Mouse (Mus musculus) heart, adult 2 months (tissue): ENCODE results near the gene Acox2. TPM values are rescaled to one million over a fixed set of nuclear protein-coding genes. Genes with fewer than 3 reads are reported as not detected.
A peak's percentile ranks its signal among the peaks of the same experiment; 100 is the strongest.

ENCODE experiments used
- DNase-seq, 2 experiments: peaks; one replicate each; pipeline ENCODE4 v3.0.0; 2021
- H3K27ac ChIP-seq: fragments of 200-600 bp; 2 replicates; pipeline ENCODE4 v1.8.1; 2022
- H3K27me3 ChIP-seq: fragments of 200-500 bp; 2 replicates; pipeline ENCODE4 v1.6.1; 2012; ENCODE audit warnings: mild to moderate bottlenecking, low read length, inconsistent platforms, mixed read lengths; ENCODE audit not compliant: control insufficient read depth, insufficient read depth
- H3K36me3 ChIP-seq: fragments of 200-500 bp; 2 replicates; pipeline ENCODE4 v1.6.1; 2012; ENCODE audit warnings: low read length, inconsistent platforms; ENCODE audit not compliant: control insufficient read depth, insufficient read depth
- H3K4me1 ChIP-seq: fragments of 200-500 bp; 2 replicates; pipeline ENCODE4 v1.6.1; 2011; ENCODE audit warnings: low read length; ENCODE audit not compliant: control insufficient read depth, insufficient read depth
- H3K4me3 ChIP-seq: fragments of 200-600 bp; 2 replicates; pipeline ENCODE4 v1.8.1; 2022
- H3K79me2 ChIP-seq: fragments of 200-500 bp; replicated peaks from 2 replicates; pipeline ENCODE4 v1.6.1; 2012; ENCODE audit warnings: mild to moderate bottlenecking, inconsistent platforms, low read length, moderate library complexity, mixed read lengths; ENCODE audit not compliant: control insufficient read depth, insufficient read depth
- H3K9ac ChIP-seq: fragments of 200-500 bp; 2 replicates; pipeline ENCODE4 v1.6.1; 2012; ENCODE audit warnings: low read depth, mild to moderate bottlenecking, control low read depth, inconsistent platforms, low read length, mixed read lengths
- CTCF ChIP-seq: fragments of 200-600 bp; IDR thresholded peaks from 2 replicates; pipeline ENCODE4 v1.8.1; 2022; ENCODE audit warnings: antibody characterized with exemption, mild to moderate bottlenecking, moderate library complexity
- EP300 ChIP-seq: fragments of 200-500 bp; IDR thresholded peaks from 2 replicates; pipeline ENCODE4 v1.6.1; 2011; ENCODE audit warnings: low read depth, low read length, control low read depth; ENCODE audit not compliant: insufficient read depth
- POLR2A ChIP-seq: fragments of 200-500 bp; IDR thresholded peaks from 2 replicates; pipeline ENCODE4 v1.6.1; 2011; ENCODE audit warnings: mild to moderate bottlenecking, low read depth, low read length, control low read depth; ENCODE audit not compliant: insufficient read depth
- WGBS: fragments of 180-500 bp; shearing (Covaris S2); methylation state at CpG from one replicate; pipeline ENCODE4 v1.1.7; 2018; 5-methylcytosine and 5-hydroxymethylcytosine counted together
- intact Hi-C: fragments of 180-260 bp; cut with DNase I; formaldehyde crosslinking; loops from one replicate; pipeline ENCODE4 v1.15.1; 2025
- polyA plus RNA-seq: library from polyadenylated mRNA; depleted of rRNA; stranded (reverse); fragments of >200 nt; gene quantifications from 2 replicates; pipeline ENCODE4 v1.2.3, GENCODE M21; 2012
- total RNA-seq, 2 experiments: library from RNA; stranded (reverse); gene quantifications; 2 replicates each; pipeline ENCODE4 v1.2.3; 2021

The Acox2 gene
- total and polyA plus RNA-seq, 3 experiments, result 0.34 to 1.3 (median 0.91) TPM

GRCm38 (mm10) chr14:8207105-8207504 is 52.0 kb downstream of the Acox2 start:
- no peaks in the 10 kb centered on the region for H3K36me3 ChIP-seq
- no peaks in the 10 kb centered on the region for H3K27me3 ChIP-seq
- H3K27ac ChIP-seq, result no peak overlapping the region
- TF ChIP-seq EP300, result no peak
- TF ChIP-seq POLR2A, result no peak
- no peak for TF ChIP-seq CTCF
- H3K79me2 ChIP-seq, result no peaks in the 10 kb centered on the region
- intact Hi-C loops, result no loop called here
- no peak overlapping the region for H3K9ac ChIP-seq
- H3K4me1 ChIP-seq, result no peaks in the 10 kb centered on the region
- no peak for DNase-seq
- 50% methylated on average over 5 of the region's 5 CpGs for WGBS
- H3K4me3 ChIP-seq, result no peak overlapping the region

- Histone ChIP-seq H3K4me1 (no peaks in the 10 kb centered on the region), H3K79me2 (no peaks in the 10 kb centered on the region), H3K27me3 (no peaks in the 10 kb centered on the region), H3K27ac (no peak overlapping the region), H3K4me3 (no peak overlapping the region), H3K9ac (no peak overlapping the region), H3K36me3 (no peaks in the 10 kb centered on the region)
- 64% methylated on average over 9 of the region's 9 CpGs for WGBS
- intact Hi-C loops, result no loop called here
- no peak for DNase-seq
- TF ChIP-seq EP300, result no peak
- no peak for TF ChIP-seq CTCF
- no peak for TF ChIP-seq POLR2A
Measured at GRCm38 (mm10) chr14:8206179-8206910, 52.8 kb downstream of the Acox2 start.

- no peaks in the 10 kb centered on the region for H3K27me3 ChIP-seq
- H3K4me3 ChIP-seq, result no peak overlapping the region
- H3K27ac ChIP-seq, result no peak overlapping the region
- WGBS, result 69% methylated on average over 3 of the region's 3 CpGs
- no peak overlapping the region for H3K9ac ChIP-seq
- no peaks in the 10 kb centered on the region for H3K79me2 ChIP-seq
- intact Hi-C loops, result no loop called here
- H3K4me1 ChIP-seq, result no peaks in the 10 kb centered on the region
- H3K36me3 ChIP-seq, result no peaks in the 10 kb centered on the region
- TF ChIP-seq CTCF (no peak), POLR2A (no peak), EP300 (no peak)
- no peak for DNase-seq
Measured at GRCm38 (mm10) chr14:8201715-8202114, 57.4 kb downstream of the Acox2 start.

GRCm38 (mm10) chr14:8200769-8201168 is 58.4 kb downstream of the Acox2 start:
- TF ChIP-seq POLR2A (no peak), CTCF (no peak), EP300 (no peak)
- Histone ChIP-seq H3K9ac (no peak overlapping the region), H3K4me3 (no peak overlapping the region), H3K4me1 (no peaks in the 10 kb centered on the region), H3K27me3 (no peaks in the 10 kb centered on the region), H3K27ac (no peak overlapping the region), H3K36me3 (no peaks in the 10 kb centered on the region), H3K79me2 (no peaks in the 10 kb centered on the region)
- intact Hi-C loops, result no loop called here
- WGBS, result 50% methylated on average over 5 of the region's 5 CpGs
- peak in 1 of 2 experiments; percentile 14 for DNase-seq

GRCm38 (mm10) chr14:8192727-8193126 is 66.4 kb downstream of the Acox2 start:
- no peak for TF ChIP-seq POLR2A
- TF ChIP-seq EP300, result no peak
- no peak for TF ChIP-seq CTCF
- 84% methylated on average over 6 of the region's 6 CpGs for WGBS
- intact Hi-C loops, result no loop called here
- no peak overlapping the region for H3K9ac ChIP-seq
- no peak overlapping the region for H3K4me3 ChIP-seq
- no peaks in the 10 kb centered on the region for H3K4me1 ChIP-seq
- no peaks in the 10 kb centered on the region for H3K36me3 ChIP-seq
- no peaks in the 10 kb centered on the region for H3K27me3 ChIP-seq
- no peak overlapping the region for H3K27ac ChIP-seq
- DNase-seq, result no peak
- H3K79me2 ChIP-seq, result no peaks in the 10 kb centered on the region

- intact Hi-C loops, result no loop called here
- H3K27me3 ChIP-seq, result no peaks in the 10 kb centered on the region
- no peak overlapping the region for H3K27ac ChIP-seq
- H3K4me3 ChIP-seq, result no peak overlapping the region
- no peaks in the 10 kb centered on the region for H3K4me1 ChIP-seq
- H3K9ac ChIP-seq, result no peak overlapping the region
- 79% methylated on average over 12 of the region's 12 CpGs for WGBS
- no peaks in the 10 kb centered on the region for H3K79me2 ChIP-seq
- TF ChIP-seq CTCF, result no peak
- TF ChIP-seq EP300, result no peak
- no peak for TF ChIP-seq POLR2A
- H3K36me3 ChIP-seq, result no peaks in the 10 kb centered on the region
- DNase-seq, result no peak
Measured at GRCm38 (mm10) chr14:8191331-8191965, 67.7 kb downstream of the Acox2 start.
